Mouse (Mus musculus) stomach, embryonic 16.5 days (tissue): ENCODE measurements around the gene Smad3. TPM values are rescaled to one million over a fixed set of nuclear protein-coding genes. Genes with fewer than 3 reads are reported as not detected.
A peak's percentile ranks its signal among the peaks of the same experiment; 100 is the strongest.

ENCODE experiments used
- ATAC-seq: fragments of 200-750 bp; cut with Nextera tagmentation; 2 replicates; pipeline ENCODE4 v1.8.0; 2017; ENCODE audit warnings: moderate number of reproducible peaks, moderate TSS enrichment; ENCODE audit not compliant: insufficient read depth, low FRiP score
- H3K27ac ChIP-seq: fragments of 300-500 bp; sonication (generic); 2 replicates; pipeline ENCODE4 v1.5.1; 2014; ENCODE audit warnings: low read length
- H3K27me3 ChIP-seq: fragments of 300-500 bp; sonication (generic); 2 replicates; pipeline ENCODE4 v1.6.1; 2014; ENCODE audit warnings: low read length, control low read depth, mixed read lengths; ENCODE audit not compliant: control insufficient read depth, insufficient read depth
- H3K36me3 ChIP-seq: fragments of 300-500 bp; sonication (generic); 2 replicates; pipeline ENCODE4 v1.6.1; 2014; ENCODE audit warnings: low read length; ENCODE audit not compliant: control insufficient read depth, insufficient read depth
- H3K4me1 ChIP-seq: fragments of 300-500 bp; sonication (generic); 2 replicates; pipeline ENCODE4 v1.6.1; 2014; ENCODE audit warnings: low read length, control low read depth, mixed read lengths; ENCODE audit not compliant: control insufficient read depth, insufficient read depth
- H3K4me2 ChIP-seq: fragments of 300-500 bp; sonication (generic); 2 replicates; pipeline ENCODE4 v1.6.1; 2014; ENCODE audit warnings: low read depth, low read length, mixed read lengths
- H3K4me3 ChIP-seq: fragments of 300-500 bp; sonication (generic); replicated peaks from 2 replicates; pipeline ENCODE4 v1.5.1; 2014; ENCODE audit warnings: mild to moderate bottlenecking, low read length
- H3K9ac ChIP-seq: fragments of 300-500 bp; sonication (generic); 2 replicates; pipeline ENCODE4 v1.6.1; 2014; ENCODE audit warnings: low read length
- H3K9me3 ChIP-seq: fragments of 300-500 bp; sonication (generic); replicated peaks from 2 replicates; pipeline ENCODE4 v1.6.1; 2016; ENCODE audit warnings: low read length, control low read depth; ENCODE audit not compliant: control insufficient read depth
- WGBS: fragments of 180-500 bp; shearing (Covaris S2); extraction: QIAGEN DNeasy Blood & Tissue Kit; methylation state at CpG from one replicate; pipeline ENCODE4 v1.1.7; 2014; 5-methylcytosine and 5-hydroxymethylcytosine counted together
- polyA plus RNA-seq: library from polyadenylated mRNA; unstranded; fragments of >200 nt; fragmentation: Nextera tagmentation; extraction: Ambion mirVana; gene quantifications from 2 replicates; pipeline ENCODE4 v1.2.1, GENCODE M21; 2015

Smad3 gene
- polyA plus RNA-seq, 1 experiment from 2014 or later: 15.1 TPM

DNA sequence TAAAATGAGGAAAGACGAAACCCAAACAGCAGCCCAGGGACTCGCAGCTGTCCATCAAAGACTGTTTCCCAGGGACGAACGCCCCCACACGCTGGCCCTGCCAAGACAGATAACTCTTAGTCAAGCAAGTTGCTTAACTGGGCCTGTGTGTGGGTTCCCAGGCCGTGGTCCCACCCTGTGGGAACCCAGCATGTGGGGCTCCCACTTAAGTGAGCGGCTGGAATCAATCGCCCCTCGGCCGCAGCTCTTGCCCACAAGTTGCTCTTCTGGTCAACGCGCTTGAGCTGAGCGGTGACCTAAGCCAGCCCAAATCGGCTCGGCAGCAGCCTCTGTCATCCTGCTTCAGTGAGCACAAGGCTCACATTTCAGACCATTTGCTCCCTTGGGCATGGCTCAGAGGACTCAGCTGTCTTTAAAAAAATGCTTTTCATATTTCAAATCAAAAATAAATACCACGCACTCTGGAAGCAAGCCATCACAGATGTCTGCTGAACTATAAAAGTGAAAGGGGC lies 55.2 kb downstream of the Smad3 start:
- H3K4me2 ChIP-seq: no peak overlapping the region
- no peaks in the 10 kb centered on the region for H3K36me3 ChIP-seq

DNA sequence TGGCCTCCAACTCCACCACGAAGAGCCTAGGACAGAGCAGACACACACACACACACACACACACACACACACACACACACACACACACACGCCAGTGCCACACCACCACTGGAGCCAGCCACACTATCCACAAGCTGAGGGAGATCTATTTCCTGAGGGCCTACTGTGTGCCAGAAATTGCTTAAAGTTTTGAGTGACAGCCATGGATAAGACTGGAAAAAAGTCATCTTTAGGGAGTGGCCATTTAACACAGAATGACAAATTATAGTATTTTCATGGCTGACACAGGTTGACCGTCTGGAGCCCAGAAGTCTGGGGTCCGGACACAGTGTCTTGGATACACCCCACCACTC lies 55.9 kb downstream of the Smad3 start:
- H3K4me2 ChIP-seq: no peak overlapping the region
- ATAC-seq: no peak
- no peaks in the 10 kb centered on the region for H3K36me3 ChIP-seq
- 71% methylated on average over 4 of the region's 4 CpGs for WGBS
- H3K4me1 ChIP-seq: peaks cover 46% of the 10 kb centered on the region
- H3K4me3 ChIP-seq: no peak overlapping the region
- H3K9ac ChIP-seq: no peak overlapping the region
- H3K27me3 ChIP-seq: no peaks in the 10 kb centered on the region
- no peaks in the 10 kb centered on the region for H3K9me3 ChIP-seq
- no peak overlapping the region for H3K27ac ChIP-seq

More for the DNA sequence above, 55.2 kb downstream of the Smad3 start:
- no peaks in the 10 kb centered on the region for H3K9me3 ChIP-seq
- no peak for ATAC-seq
- no peaks in the 10 kb centered on the region for H3K27me3 ChIP-seq
- no peak overlapping the region for H3K9ac ChIP-seq
- 44% methylated on average over 16 of the region's 16 CpGs for WGBS
- H3K4me1 ChIP-seq: peaks cover 47% of the 10 kb centered on the region
- H3K4me3 ChIP-seq: no peak overlapping the region
- peak overlapping the region; percentile 42; the same call in 1 of the 2 replicates for H3K27ac ChIP-seq

DNA sequence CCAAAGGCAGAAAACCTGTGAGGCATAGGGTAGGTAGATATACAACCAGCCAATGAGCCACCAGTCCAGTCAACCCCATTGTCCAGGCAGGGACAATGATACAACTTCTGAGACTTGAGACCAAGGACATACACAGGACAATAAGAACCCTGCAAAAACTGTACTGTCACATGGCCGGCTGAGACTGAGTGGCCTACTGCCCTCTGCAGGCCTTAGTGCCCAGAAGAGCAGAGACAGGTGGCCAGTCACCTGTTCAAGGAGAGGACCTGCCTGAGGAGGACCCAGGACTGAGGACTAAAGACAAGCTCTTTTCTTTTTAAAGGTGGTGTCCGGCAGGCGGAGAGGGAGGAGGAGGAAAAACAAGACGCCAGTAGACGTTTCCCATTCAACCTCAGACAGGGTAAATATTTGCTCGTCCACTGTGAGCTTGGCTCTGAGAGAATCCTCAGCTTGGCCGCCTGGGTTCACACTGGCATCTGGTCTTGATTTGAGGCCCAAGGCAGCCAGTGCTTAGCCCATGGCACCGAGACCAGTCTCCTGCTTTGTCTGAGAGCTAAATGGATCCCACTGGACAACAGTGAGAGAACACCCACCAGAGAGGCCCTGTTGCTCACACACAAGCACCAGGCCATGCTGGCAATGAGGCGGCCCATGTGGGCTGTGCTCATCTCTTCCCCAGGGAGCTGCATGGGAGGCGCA lies 56.4 kb downstream of the Smad3 start:
- WGBS: 70% methylated on average over 10 of the region's 10 CpGs
- no peak overlapping the region; the same call in 1 of the 2 replicates for H3K27ac ChIP-seq
- no peak overlapping the region for H3K4me3 ChIP-seq
- peaks cover 45% of the 10 kb centered on the region for H3K4me1 ChIP-seq
- H3K9ac ChIP-seq: no peak overlapping the region
- H3K27me3 ChIP-seq: no peaks in the 10 kb centered on the region
- H3K36me3 ChIP-seq: no peaks in the 10 kb centered on the region
- H3K9me3 ChIP-seq: no peaks in the 10 kb centered on the region
- no peak overlapping the region for H3K4me2 ChIP-seq
- 0 out of 2 replicates have a peak, but pooled peaks have one; percentile 33 for ATAC-seq

DNA sequence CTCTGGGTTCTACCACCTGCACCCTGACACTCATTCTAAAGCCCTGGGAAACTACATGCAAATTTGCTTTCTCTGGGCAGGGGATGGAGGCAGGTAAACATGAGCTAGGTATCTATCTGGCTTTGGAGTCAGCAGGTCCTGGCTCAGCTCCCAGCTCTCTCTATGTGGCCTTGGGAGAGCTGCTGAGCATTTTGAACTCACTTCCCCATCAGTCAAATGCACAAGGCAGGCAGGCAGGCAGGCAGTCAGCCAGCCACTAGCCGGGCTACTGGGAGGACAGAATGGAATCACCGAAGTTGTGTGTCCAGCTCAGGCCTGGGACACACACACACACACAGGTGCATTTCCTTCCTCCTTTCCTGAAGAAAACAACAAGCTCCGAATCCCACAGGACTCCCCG lies 58.6 kb downstream of the Smad3 start:
- ATAC-seq: no peak
- H3K4me3 ChIP-seq: no peak overlapping the region
- peak overlapping the region; percentile 26; the same call in 1 of the 2 replicates for H3K27ac ChIP-seq

DNA sequence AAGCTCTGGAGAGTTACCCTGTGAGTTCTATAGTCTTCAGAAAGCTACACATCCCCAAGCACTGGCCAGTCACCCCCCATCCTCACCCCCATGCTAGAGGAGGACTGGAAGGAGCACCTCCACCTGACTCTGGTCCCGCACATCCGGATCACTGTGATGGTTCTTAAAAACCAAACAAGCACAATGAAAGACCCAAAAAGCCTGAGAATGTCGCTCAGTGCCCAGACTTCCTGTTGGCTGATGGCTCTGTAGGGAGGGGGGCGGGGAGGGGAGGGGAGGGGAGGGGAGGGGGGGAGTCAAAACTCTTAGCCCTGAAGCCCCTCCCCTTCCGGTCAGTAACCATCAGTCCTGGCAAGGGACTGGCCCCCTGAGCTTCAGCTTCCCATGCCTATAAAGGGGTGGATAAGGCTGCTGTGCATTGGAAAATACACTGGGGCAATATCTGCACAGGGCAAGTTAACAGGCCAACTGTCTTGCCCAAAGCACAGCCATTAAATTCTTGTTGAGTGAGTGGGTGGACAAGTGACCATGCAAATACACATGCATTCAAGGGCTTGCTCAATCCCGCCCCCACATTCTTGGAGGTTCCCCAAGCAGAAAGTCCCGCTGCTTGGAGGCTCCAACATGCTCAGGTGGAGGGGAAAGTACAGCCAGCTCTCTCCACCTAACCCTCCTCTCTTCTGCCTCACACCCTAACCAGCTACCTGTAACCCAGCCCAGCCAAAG lies 59.3 kb downstream of the Smad3 start:
- 63% methylated on average over 6 of the region's 7 CpGs for WGBS
- Histone ChIP-seq H3K36me3 (no peaks in the 10 kb centered on the region), H3K27ac (peak overlapping the region; percentile 26; the same call in 1 of the 2 replicates), H3K4me3 (no peak overlapping the region), H3K9me3 (no peaks in the 10 kb centered on the region), H3K27me3 (no peaks in the 10 kb centered on the region), H3K4me1 (peaks cover 39% of the 10 kb centered on the region), H3K9ac (no peak overlapping the region), H3K4me2 (no peak overlapping the region)
- ATAC-seq: no peak

More for the DNA sequence above, 58.6 kb downstream of the Smad3 start:
- H3K36me3 ChIP-seq: no peaks in the 10 kb centered on the region
- peaks cover 39% of the 10 kb centered on the region for H3K4me1 ChIP-seq
- H3K9ac ChIP-seq: no peak overlapping the region
- 67% methylated on average over 4 of the region's 4 CpGs for WGBS
- H3K9me3 ChIP-seq: no peaks in the 10 kb centered on the region
- no peaks in the 10 kb centered on the region for H3K27me3 ChIP-seq
- H3K4me2 ChIP-seq: no peak overlapping the region

DNA sequence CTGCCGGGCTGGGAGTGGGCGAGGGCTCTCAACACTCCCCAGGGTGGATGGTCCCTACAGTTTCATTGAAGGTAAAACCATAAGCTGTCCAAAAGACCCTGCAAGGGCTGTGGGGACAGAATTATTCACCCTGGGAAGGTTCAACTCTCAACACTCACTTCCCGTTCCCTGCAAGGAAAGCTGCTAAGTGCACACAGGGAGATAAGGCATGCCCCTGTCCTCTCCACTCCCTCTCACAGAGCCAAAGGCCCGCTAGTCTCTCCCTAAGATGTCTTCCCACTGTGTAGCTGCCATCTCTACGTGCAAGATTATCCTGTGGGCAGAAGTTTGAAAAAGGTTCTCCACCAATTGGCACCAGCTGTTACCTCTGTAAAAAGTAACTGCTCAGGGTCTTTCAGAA lies 60.2 kb downstream of the Smad3 start:
- H3K4me2 ChIP-seq: no peak overlapping the region
- ATAC-seq: no peak
- no peak overlapping the region for H3K9ac ChIP-seq
- H3K9me3 ChIP-seq: no peaks in the 10 kb centered on the region
- no peak overlapping the region for H3K4me3 ChIP-seq
- H3K27ac ChIP-seq: no peak overlapping the region
- 54% methylated on average over 5 of the region's 5 CpGs for WGBS
- no peaks in the 10 kb centered on the region for H3K36me3 ChIP-seq
- peaks cover 31% of the 10 kb centered on the region for H3K4me1 ChIP-seq
- H3K27me3 ChIP-seq: no peaks in the 10 kb centered on the region

DNA sequence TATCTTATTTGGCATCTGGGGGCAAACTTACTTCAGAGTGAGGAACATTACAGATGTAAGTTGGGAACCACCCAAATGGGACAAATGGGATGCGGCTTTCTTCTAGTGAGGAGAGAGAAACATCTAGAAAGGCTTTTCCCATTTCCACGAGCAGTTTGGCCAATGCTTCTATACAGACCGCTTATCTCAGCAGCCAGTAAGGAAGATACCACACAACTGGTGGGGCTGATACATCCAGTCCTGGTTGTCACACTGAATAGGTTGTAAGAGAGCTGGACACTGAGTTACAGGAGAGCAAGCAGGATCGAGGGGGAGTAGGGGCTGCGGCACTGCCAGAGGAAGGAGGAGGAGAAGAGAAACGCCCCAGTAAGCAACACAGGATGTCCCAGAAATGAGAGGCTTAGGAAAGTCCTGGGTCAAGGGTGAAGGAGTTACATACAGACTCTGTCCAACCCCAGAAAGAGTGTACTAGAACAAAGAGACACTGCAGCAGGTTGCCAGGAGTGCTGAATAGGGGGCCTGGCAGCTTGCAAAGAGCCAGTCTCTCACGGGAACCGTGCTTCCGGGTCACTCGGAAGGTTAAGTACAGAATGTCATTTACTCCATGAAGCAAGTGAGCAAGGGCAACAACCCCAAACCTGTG lies 61.2 kb downstream of the Smad3 start:
- Histone ChIP-seq H3K27me3 (no peaks in the 10 kb centered on the region), H3K9ac (no peak overlapping the region), H3K4me1 (peaks cover 24% of the 10 kb centered on the region), H3K27ac (no peak overlapping the region), H3K9me3 (no peaks in the 10 kb centered on the region), H3K36me3 (no peaks in the 10 kb centered on the region), H3K4me3 (no peak overlapping the region), H3K4me2 (no peak overlapping the region)
- ATAC-seq: no peak
- WGBS: 63% methylated on average over 10 of the region's 10 CpGs

DNA sequence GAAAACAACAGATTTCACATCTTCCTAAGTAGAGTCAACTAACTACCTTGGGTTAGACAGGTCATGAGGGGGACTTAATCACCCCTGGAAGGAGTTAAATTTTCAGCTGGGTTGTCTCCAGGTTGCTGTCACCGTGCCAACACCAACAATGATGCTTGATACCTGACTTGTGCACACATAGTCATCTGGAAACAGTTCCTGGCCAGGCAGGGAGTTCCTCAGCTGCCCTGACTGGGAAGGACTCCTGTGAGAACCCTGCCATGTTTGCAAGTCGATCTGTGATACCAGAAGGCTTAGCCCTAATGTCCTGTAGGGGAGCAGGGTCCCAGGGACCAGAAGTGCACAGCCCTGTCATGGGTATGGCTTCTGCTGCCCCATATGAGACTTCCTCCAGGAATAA lies 65.8 kb downstream of the Smad3 start:
- WGBS: 50% methylated on average over 2 of the region's 2 CpGs
- Histone ChIP-seq H3K9me3 (no peaks in the 10 kb centered on the region), H3K4me1 (peaks cover 8% of the 10 kb centered on the region), H3K27me3 (no peaks in the 10 kb centered on the region), H3K4me2 (no peak overlapping the region), H3K36me3 (no peaks in the 10 kb centered on the region), H3K9ac (no peak overlapping the region), H3K27ac (no peak overlapping the region; the same call in 1 of the 2 replicates), H3K4me3 (no peak overlapping the region)
- 0 out of 2 replicates have a peak, but pooled peaks have one; percentile 56 for ATAC-seq

DNA sequence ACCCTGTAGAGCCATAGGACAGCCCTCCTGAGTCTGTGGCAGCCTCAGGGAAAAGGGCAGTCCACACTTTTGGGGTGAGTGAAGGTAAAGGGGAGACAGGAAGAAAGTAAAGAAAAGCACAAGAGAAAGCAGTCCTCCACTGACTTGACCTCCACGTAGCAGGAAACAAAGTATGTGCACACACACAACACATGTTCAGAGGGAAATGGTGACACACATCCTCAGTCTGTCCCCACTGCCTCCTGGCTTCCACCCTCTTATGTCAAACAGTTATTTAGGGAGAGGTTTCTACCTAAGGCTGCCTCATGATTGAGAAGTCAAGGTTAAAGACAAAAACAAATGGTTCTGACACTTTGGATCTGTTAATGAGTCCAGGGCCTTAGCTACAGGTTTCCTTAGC lies 67.3 kb downstream of the Smad3 start:
- Histone ChIP-seq H3K4me1 (0 out of 2 replicates have a peak, but pooled peaks cover 2% of the 10 kb centered on the region), H3K27ac (no peak overlapping the region), H3K9me3 (no peaks in the 10 kb centered on the region), H3K4me3 (no peak overlapping the region), H3K27me3 (no peaks in the 10 kb centered on the region), H3K9ac (no peak overlapping the region), H3K36me3 (no peaks in the 10 kb centered on the region), H3K4me2 (no peak overlapping the region)
- ATAC-seq: no peak
- WGBS: 78% methylated on average over 1 of the region's 1 CpGs
